Mouse (Mus musculus): ENCODE data around the gene Sprr2e. TPM values are rescaled to one million over a fixed set of nuclear protein-coding genes. Genes with fewer than 3 reads are reported as not detected.

Sprr2e gene
- not detected for total RNA-seq (2021)

- no peak for DNase-seq
- intact Hi-C loops (cut with DNase I): no loop called here
Observed at GRCm38 (mm10) chr3:92351843-92352242, at the start of gene Sprr2e. Sprr2e (plus strand) TSS chr3:92352143.

GRCm38 (mm10) chr3:92307406-92307805 lies 44.5 kb upstream of the Sprr2e start:
- DNase-seq: no peak
- intact Hi-C loops (cut with DNase I): no loop called here

- intact Hi-C loops (cut with DNase I): no loop called here
- no peak for DNase-seq
Observed at GRCm38 (mm10) chr3:92316320-92316719, 35.6 kb upstream of the Sprr2e start, which contains the start of gene Sprr2b. Sprr2b (plus strand) TSS chr3:92316620.

- intact Hi-C loops (cut with DNase I): no loop called here
- no peak for DNase-seq
Observed at GRCm38 (mm10) chr3:92317384-92317783, 34.6 kb upstream of the Sprr2e start.

- intact Hi-C loops (cut with DNase I): no loop called here
- no peak for DNase-seq
Observed at GRCm38 (mm10) chr3:92336278-92336677, 15.7 kb upstream of the Sprr2e start.

- no peak for DNase-seq
- intact Hi-C loops (cut with DNase I): no loop called here
Observed at GRCm38 (mm10) chr3:92338840-92339239, 13.1 kb upstream of the Sprr2e start, which contains the start of gene Sprr2d. Sprr2d (plus strand) TSS chr3:92339140.

GRCm38 (mm10) chr3:92361619-92362018 lies 9.7 kb downstream of the Sprr2e start:
- intact Hi-C loops (cut with DNase I): no loop called here
- no peak for DNase-seq

GRCm38 (mm10) chr3:92364887-92365286 lies 12.9 kb downstream of the Sprr2e start, which contains the start of gene Sprr2f:
Sprr2f (plus strand) TSS chr3:92365187.
- DNase-seq: no peak
- intact Hi-C loops (cut with DNase I): no loop called here

- DNase-seq: no peak
- intact Hi-C loops (cut with DNase I): no loop called here
Observed at GRCm38 (mm10) chr3:92373613-92374012, 21.7 kb downstream of the Sprr2e start.

GRCm38 (mm10) chr3:92385385-92385784 lies 33.4 kb downstream of the Sprr2e start, which contains the start of gene Sprr2h:
Sprr2h (plus strand) TSS chr3:92385685.
- intact Hi-C loops (cut with DNase I): no loop called here
- no peak for DNase-seq

GRCm38 (mm10) chr3:92394301-92394700 lies 42.4 kb downstream of the Sprr2e start:
- DNase-seq: no peak
- intact Hi-C loops (cut with DNase I): loop anchor here (2.0 kb wide), 1 partner anchor 116 kb away; no protein-coding TSS in a partner anchor

Other genes with a start within 250 kb of the Sprr2e start
- gene Prr9, start 228.2 kb upstream of the Sprr2e start, total RNA-seq (2021): not detected
- gene Lelp1, start 209.4 kb upstream of the Sprr2e start, total RNA-seq (2021): not detected
- not detected for gene Sprr2a1, start 136.3 kb upstream of the Sprr2e start, total RNA-seq (2021)
- gene Sprr2a2, start 136.2 kb upstream of the Sprr2e start, total RNA-seq (2021): under 1 TPM; 0.38 to 0.58 TPM
- not detected for gene Sprr2a3, start 66.7 kb upstream of the Sprr2e start, total RNA-seq (2021)
- gene Sprr2b, start 35.5 kb upstream of the Sprr2e start, total RNA-seq (2021): not detected
- gene Sprr2d, start 13.0 kb upstream of the Sprr2e start, total RNA-seq (2021): not detected
- gene Sprr2f, start 13.0 kb downstream of the Sprr2e start, total RNA-seq (2021): not detected
- not detected for gene Sprr2h, start 33.5 kb downstream of the Sprr2e start, total RNA-seq (2021)
- not detected for gene Sprr2i, start 55.8 kb downstream of the Sprr2e start, total RNA-seq (2021)
- gene Sprr2j-ps, start 65.9 kb downstream of the Sprr2e start, total RNA-seq (2021): not detected
- gene Gm9774, start 77.3 kb downstream of the Sprr2e start, total RNA-seq (2021): 1 to 10 TPM; 1.2 to 3.3 TPM
- not detected for gene Sprr2k, start 80.4 kb downstream of the Sprr2e start, total RNA-seq (2021)
- gene Sprr1b, start 86.6 kb downstream of the Sprr2e start, total RNA-seq (2021): not detected
- gene Sprr3, start 106.6 kb downstream of the Sprr2e start, total RNA-seq (2021): not detected
- not detected for gene Sprr1a, start 133.8 kb downstream of the Sprr2e start, total RNA-seq (2021)
- gene Sprr4, start 148.3 kb downstream of the Sprr2e start, total RNA-seq (2021): not detected
- gene 2310046K23Rik, start 182.4 kb downstream of the Sprr2e start, total RNA-seq (2021): not detected
- gene Ivl, start 221.6 kb downstream of the Sprr2e start, total RNA-seq (2021): not detected
- not detected for gene Smcp, start 236.9 kb downstream of the Sprr2e start, total RNA-seq (2021)

Data from heart, postnatal 36 days (tissue).